Mouse (Mus musculus) intestine, postnatal 0 days (tissue): Measurements from ENCODE around the gene Atg4a-ps. TPM values are rescaled to one million over a fixed set of nuclear protein-coding genes. Genes with fewer than 3 reads are reported as not detected.
A peak's percentile ranks its signal among the peaks of the same experiment; 100 is the strongest.

Experiments
- ATAC-seq: fragments of 200-750 bp; cut with Nextera tagmentation; 2 replicates; pipeline ENCODE4 v1.8.0; 2017; ENCODE audit warnings: mild to moderate bottlenecking, moderate TSS enrichment, moderate library complexity
- H3K27ac ChIP-seq: fragments of 300-500 bp; sonication (generic); 2 replicates; pipeline ENCODE4 v1.5.1; 2014; ENCODE audit warnings: mild to moderate bottlenecking, low read depth, low read length, moderate library complexity
- H3K27me3 ChIP-seq: fragments of 300-500 bp; sonication (generic); replicated peaks from 2 replicates; pipeline ENCODE4 v1.6.1; 2014; ENCODE audit warnings: low read length, mixed read lengths; ENCODE audit not compliant: control insufficient read depth, insufficient read depth
- H3K36me3 ChIP-seq: fragments of 300-500 bp; sonication (generic); 2 replicates; pipeline ENCODE4 v1.6.1; 2014; ENCODE audit warnings: mild to moderate bottlenecking, moderate library complexity; ENCODE audit not compliant: control insufficient read depth, insufficient read depth
- H3K4me1 ChIP-seq: fragments of 300-500 bp; sonication (generic); replicated peaks from 2 replicates; pipeline ENCODE4 v1.6.1; 2014; ENCODE audit warnings: antibody characterized with exemption, low read length, mixed read lengths; ENCODE audit not compliant: control insufficient read depth, insufficient read depth
- H3K4me2 ChIP-seq: fragments of 300-500 bp; sonication (generic); replicated peaks from 2 replicates; pipeline ENCODE4 v1.6.1; 2014; ENCODE audit warnings: low read depth, mild to moderate bottlenecking, moderate library complexity
- H3K4me3 ChIP-seq: fragments of 300-500 bp; sonication (generic); 2 replicates; pipeline ENCODE4 v1.5.1; 2014; ENCODE audit warnings: low read depth, low read length
- H3K9ac ChIP-seq: fragments of 300-500 bp; sonication (generic); 2 replicates; pipeline ENCODE4 v1.6.1; 2014; ENCODE audit warnings: mild to moderate bottlenecking, low read depth, low read length
- H3K9me3 ChIP-seq: fragments of 300-500 bp; sonication (generic); 2 replicates; pipeline ENCODE4 v1.6.1; 2016; ENCODE audit warnings: mixed run types; ENCODE audit not compliant: control insufficient read depth
- CTCF ChIP-seq: sonication (generic); IDR thresholded peaks from 2 replicates; pipeline ENCODE4 v1.5.1; 2016; ENCODE audit warnings: low read depth, mild to moderate bottlenecking, control low read depth, antibody characterized with exemption, moderate library complexity
- WGBS: fragments of 180-500 bp; shearing (Covaris S2); extraction: QIAGEN DNeasy Blood & Tissue Kit; methylation state at CpG from one replicate; pipeline ENCODE4 v1.1.7; 2014; 5-methylcytosine and 5-hydroxymethylcytosine counted together
- polyA plus RNA-seq: library from polyadenylated mRNA; unstranded; fragments of >200 nt; fragmentation: Nextera tagmentation; extraction: Ambion mirVana; gene quantifications from 2 replicates; pipeline ENCODE4 v1.2.1, GENCODE M21; 2015

Atg4a-ps gene
- polyA plus RNA-seq, 1 experiment from 2014 or later = 0.26 TPM

DNA sequence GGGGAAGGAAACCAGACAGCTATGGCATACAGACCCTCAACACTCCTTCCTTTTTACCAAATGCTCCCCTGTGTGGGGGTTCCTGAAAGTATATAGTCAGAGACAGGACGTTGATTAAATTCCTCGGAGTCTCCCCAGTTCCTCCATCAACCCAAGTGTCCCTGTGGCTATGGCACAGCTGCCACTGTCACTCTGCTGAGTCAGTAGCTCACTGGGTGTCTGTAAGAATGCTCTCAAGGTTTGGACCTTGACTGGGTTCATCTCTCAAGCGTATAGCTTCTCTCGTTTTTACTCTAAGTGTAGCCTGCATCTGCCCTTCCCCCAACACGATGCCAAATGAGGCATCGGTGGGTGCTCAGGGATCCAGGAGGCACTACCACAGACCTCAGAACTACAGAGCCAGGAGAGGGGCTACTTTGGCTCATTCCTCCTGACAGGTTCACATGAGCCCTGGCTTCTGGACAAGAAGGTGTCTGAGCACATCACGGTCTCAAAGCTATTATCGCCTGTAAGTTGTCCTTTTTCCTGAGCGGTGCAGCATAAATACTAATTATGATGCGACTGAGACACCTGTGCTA, 21.9 kb downstream of the Atg4a-ps start:
- no peaks in the 10 kb centered on the region for H3K36me3 ChIP-seq
- no peak overlapping the region for H3K27ac ChIP-seq
- WGBS = 91% methylated on average over 10 of the region's 10 CpGs
- no peak for ATAC-seq
- H3K9ac ChIP-seq = no peak overlapping the region
- H3K4me1 ChIP-seq = no peaks in the 10 kb centered on the region
- no peak overlapping the region for H3K4me2 ChIP-seq
- no peak overlapping the region for H3K4me3 ChIP-seq
- H3K27me3 ChIP-seq = no peaks in the 10 kb centered on the region
- no peak for TF ChIP-seq CTCF
- no peaks in the 10 kb centered on the region for H3K9me3 ChIP-seq

DNA sequence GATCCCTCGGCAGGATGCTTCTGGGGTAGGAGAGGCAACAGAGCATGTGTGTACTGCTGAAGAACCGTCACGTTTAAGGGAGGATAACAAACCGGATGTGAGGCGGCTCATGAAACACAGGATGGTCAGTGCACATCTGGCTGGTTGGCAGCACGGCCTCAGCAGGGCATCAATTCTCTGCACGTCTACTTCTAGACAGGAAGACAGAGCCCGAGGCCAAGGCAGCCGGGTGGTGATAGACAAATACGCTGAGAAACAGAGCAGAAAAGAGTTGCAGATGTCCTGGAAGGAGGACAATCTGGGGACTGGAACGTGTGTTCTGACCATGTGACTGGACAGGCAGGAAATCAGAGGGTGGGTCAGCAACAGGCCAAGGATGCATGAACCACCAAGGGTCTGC, 25.8 kb downstream of the Atg4a-ps start:
- no peak for ATAC-seq
- H3K27ac ChIP-seq = no peak overlapping the region
- H3K36me3 ChIP-seq = no peaks in the 10 kb centered on the region
- no peak overlapping the region for H3K4me2 ChIP-seq
- H3K4me1 ChIP-seq = no peaks in the 10 kb centered on the region
- no peaks in the 10 kb centered on the region for H3K9me3 ChIP-seq
- H3K4me3 ChIP-seq = no peak overlapping the region
- no peak for TF ChIP-seq CTCF
- no peaks in the 10 kb centered on the region for H3K27me3 ChIP-seq
- H3K9ac ChIP-seq = no peak overlapping the region
- WGBS = 68% methylated on average over 11 of the region's 11 CpGs

- H3K4me2 ChIP-seq = no peak overlapping the region
- H3K9me3 ChIP-seq = no peaks in the 10 kb centered on the region
- H3K4me1 ChIP-seq = no peaks in the 10 kb centered on the region
- peak; percentile 47 for TF ChIP-seq CTCF
- no peaks in the 10 kb centered on the region for H3K27me3 ChIP-seq
- H3K27ac ChIP-seq = no peak overlapping the region
- H3K9ac ChIP-seq = no peak overlapping the region
- no peak overlapping the region for H3K4me3 ChIP-seq
- WGBS = 34% methylated on average over 6 of the region's 6 CpGs
- no peaks in the 10 kb centered on the region for H3K36me3 ChIP-seq
- 0 out of 2 replicates have a peak, but pooled peaks have one; percentile 22 for ATAC-seq
Measured at GRCm38 (mm10) chr3:103616981-103617380, 28.9 kb downstream of the Atg4a-ps start.

DNA sequence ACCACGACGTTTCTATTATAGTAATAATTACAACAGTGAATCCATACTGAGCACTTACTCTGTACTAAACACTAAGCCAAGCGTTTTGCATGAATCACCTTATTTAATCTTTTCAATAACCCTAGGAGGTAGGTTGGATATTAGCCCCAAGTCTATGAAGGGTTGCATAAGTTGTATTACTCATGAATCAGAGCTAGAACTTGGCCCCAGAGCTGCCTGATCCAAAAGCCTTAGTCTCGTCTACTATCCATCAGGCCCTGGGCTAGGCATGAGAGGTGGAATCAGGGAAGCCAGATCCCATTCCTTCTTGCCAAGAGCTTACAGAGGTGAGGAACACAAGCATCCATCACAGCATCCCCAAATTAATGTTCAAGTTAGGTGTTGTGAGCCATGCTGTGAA, 30.2 kb downstream of the Atg4a-ps start:
- no peak for TF ChIP-seq CTCF
- H3K4me1 ChIP-seq = no peaks in the 10 kb centered on the region
- WGBS = 79% methylated on average over 4 of the region's 4 CpGs
- no peak for ATAC-seq
- no peaks in the 10 kb centered on the region for H3K27me3 ChIP-seq
- H3K4me2 ChIP-seq = no peak overlapping the region
- H3K36me3 ChIP-seq = no peaks in the 10 kb centered on the region
- no peak overlapping the region for H3K9ac ChIP-seq
- H3K4me3 ChIP-seq = no peak overlapping the region
- no peaks in the 10 kb centered on the region for H3K9me3 ChIP-seq
- H3K27ac ChIP-seq = no peak overlapping the region

GRCm38 (mm10) chr3:103612636-103613355, 33.1 kb downstream of the Atg4a-ps start:
- Histone ChIP-seq H3K4me3 (no peak overlapping the region), H3K9me3 (no peaks in the 10 kb centered on the region), H3K27me3 (no peaks in the 10 kb centered on the region), H3K4me1 (no peaks in the 10 kb centered on the region), H3K9ac (no peak overlapping the region), H3K4me2 (no peak overlapping the region), H3K27ac (no peak overlapping the region), H3K36me3 (no peaks in the 10 kb centered on the region)
- no peak for TF ChIP-seq CTCF
- no peak for ATAC-seq
- 69% methylated on average over 9 of the region's 9 CpGs for WGBS

DNA sequence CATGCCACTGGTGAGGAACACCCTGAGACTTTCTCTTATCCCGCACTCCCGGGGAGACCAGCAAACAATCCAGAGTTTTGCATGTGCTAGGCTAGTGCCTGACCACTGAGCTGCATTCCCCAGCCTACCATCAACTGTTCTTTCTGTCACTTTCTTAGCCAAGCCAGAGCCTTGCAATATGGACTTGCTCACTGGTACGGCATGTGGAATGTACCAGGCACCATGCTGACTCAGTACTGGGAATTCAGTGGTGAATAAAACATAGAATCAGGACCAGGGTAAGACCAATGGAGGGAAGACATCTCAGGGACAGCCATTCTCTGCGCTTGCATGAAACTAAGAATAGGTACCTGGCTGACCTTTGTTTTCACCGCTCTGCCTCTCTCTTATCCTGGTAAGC, 35.6 kb downstream of the Atg4a-ps start:
- 92% methylated on average over 5 of the region's 5 CpGs for WGBS
- TF ChIP-seq CTCF = no peak

More for the DNA sequence above, 35.6 kb downstream of the Atg4a-ps start:
- Histone ChIP-seq H3K9me3 (no peaks in the 10 kb centered on the region), H3K27ac (no peak overlapping the region), H3K4me2 (no peak overlapping the region), H3K9ac (no peak overlapping the region), H3K36me3 (no peaks in the 10 kb centered on the region), H3K27me3 (no peaks in the 10 kb centered on the region), H3K4me1 (no peaks in the 10 kb centered on the region), H3K4me3 (no peak overlapping the region)
- ATAC-seq = no peak
